Mouse (Mus musculus): ENCODE results near the gene Pde1a.

DNA sequence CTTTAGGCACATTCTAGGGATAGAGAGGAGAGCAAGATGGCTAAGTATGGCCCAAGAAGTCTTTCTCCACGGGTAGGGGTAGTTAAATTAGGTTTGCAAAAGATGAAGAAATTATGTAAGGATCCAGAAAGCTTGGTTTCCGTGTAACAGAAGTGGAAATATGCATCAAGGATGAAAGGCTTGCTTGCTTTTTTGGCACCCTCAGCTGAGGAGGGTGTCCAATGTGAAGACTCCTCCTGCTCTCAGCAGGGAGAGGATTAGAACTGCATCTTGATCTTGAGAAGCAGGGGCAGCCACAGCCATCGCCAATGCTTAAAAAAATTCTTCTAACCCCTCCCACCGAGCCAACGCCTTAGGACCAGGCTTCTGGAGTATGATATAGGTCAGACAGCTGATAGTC is 55.2 kb downstream of the Pde1a start:
- TF ChIP-seq ZC3H11A (IDR thresholded peaks at IDR 0.05; ENCODE audit: borderline replicate concordance, low read depth, low read length), result no peak
- no peak for TF ChIP-seq ZNF384 (IDR thresholded peaks at IDR 0.05; ENCODE audit: low read depth, low read length)
- TF ChIP-seq HCFC1 (IDR thresholded peaks at IDR 0.05; ENCODE audit: borderline replicate concordance, insufficient read depth, low read length), result no peak

Data from ES-E14 (cell line).